Mouse (Mus musculus) brain, embryonic 14.5 days (tissue): ENCODE measurements around the gene Pbld1.

Experiments used
- CTCF ChIP-seq: fragments of 200-500 bp; IDR thresholded peaks from 2 replicates; pipeline ENCODE4 v1.5.1; 2012; ENCODE audit warnings: inconsistent platforms, mild to moderate bottlenecking, moderate library complexity, borderline replicate concordance; ENCODE audit not compliant: insufficient read depth, insufficient read length; ENCODE audit errors: extremely low read depth
- POLR2A ChIP-seq: fragments of 200-500 bp; IDR thresholded peaks from 2 replicates; pipeline ENCODE4 v1.6.1; 2012; ENCODE audit warnings: mild to moderate bottlenecking, inconsistent platforms, borderline replicate concordance; ENCODE audit not compliant: poor library complexity, insufficient read depth, insufficient read length, severe bottlenecking; ENCODE audit errors: extremely low read depth

DNA sequence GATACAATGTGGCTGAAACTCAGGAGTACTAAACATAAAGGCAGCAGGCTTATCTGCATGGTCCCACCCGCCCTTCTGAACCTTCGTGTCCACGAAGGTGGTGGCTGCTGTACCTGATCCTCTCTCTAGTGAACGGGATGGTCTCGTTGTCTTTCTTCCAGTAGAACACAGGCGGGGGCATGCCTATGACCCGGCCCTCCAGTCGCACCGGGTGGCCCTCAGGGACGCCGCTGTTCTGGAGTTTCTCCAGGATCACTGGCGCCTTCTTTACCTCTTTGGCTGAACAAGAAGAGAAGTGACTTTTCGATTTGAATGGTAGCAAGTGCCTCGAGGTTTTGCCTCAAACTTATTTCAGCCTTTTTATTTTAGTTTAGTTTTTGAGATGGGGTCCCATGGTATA lies 60.0 kb downstream of the Pbld1 start:
- no peak for TF ChIP-seq CTCF
- no peak for TF ChIP-seq POLR2A
